Mouse (Mus musculus): ENCODE results near the gene Pi4k2a.

The Pi4k2a gene

DNA sequence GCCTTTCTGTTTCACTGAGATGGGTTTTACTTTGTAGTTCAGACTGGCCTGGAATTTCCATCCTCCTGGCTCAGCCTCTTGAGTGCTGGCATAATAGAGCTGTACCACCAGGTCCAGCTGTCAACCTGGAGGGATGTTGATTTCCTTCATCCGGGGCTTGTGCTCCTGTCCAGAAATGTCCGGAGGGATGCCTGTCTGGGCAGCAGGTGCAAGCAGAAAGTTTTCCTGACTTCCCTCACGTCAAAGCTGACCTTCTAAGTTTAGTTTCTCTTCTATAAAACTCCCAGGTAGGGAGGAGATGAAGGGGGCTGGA is 40.0 kb downstream of the Pi4k2a start:
- in situ Hi-C loops (cut with MboI, MseI), result no loop called here

DNA sequence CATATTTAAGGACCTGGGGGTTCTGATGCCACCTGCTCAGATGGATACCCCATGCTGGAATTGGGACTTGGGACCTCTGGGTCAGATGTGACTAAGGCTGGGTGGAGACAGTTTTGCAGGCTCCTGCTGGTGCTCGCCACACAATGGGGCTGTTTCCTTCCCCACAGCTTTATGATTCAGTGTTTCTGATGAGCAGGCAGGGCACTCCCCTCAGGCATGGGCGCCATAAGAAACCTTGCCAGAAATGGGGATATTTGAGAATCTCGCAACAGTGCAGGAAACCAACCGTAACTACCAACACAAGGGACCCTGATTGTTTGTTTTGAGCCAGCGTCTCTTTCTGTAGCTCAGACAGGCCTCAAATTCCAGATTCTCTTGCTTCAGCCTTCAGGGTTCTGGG is 40.8 kb downstream of the Pi4k2a start:
- in situ Hi-C loops (cut with MboI, MseI), result no loop called here

- in situ Hi-C loops (cut with MboI, MseI), result no loop called here
Observed at GRCm38 (mm10) chr19:42135070-42135469, 44.8 kb downstream of the Pi4k2a start.

- in situ Hi-C loops (cut with MboI, MseI), result no loop called here
Observed at GRCm38 (mm10) chr19:42136126-42136525, 45.9 kb downstream of the Pi4k2a start.

DNA sequence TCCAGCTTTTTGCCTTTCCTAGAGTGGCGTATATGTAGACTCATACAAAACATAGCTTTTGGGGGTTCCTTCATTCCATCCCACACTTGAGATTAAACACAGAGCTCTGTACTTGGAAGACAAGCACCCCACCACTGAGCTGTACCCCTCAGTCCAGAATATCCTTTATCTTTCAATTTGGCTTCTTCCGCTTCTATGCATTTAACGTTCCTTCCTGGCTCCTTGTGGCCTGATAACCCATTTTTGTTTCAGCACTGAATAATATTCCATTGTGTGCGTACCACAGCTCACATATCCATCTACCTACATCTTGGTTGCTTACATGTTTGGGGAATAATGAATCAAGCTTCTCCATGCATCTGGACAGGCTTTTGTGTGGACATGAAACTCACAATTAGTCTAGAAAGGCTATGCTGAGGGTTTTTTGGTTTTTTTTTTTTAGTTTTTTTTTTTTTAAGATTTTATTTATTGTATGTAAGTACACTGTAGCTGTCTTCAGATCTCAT is 47.0 kb downstream of the Pi4k2a start:
- in situ Hi-C loops (cut with MboI, MseI), result no loop called here

- in situ Hi-C loops (cut with MboI, MseI), result no loop called here
Observed at GRCm38 (mm10) chr19:42138517-42139285, 48.4 kb downstream of the Pi4k2a start.

DNA sequence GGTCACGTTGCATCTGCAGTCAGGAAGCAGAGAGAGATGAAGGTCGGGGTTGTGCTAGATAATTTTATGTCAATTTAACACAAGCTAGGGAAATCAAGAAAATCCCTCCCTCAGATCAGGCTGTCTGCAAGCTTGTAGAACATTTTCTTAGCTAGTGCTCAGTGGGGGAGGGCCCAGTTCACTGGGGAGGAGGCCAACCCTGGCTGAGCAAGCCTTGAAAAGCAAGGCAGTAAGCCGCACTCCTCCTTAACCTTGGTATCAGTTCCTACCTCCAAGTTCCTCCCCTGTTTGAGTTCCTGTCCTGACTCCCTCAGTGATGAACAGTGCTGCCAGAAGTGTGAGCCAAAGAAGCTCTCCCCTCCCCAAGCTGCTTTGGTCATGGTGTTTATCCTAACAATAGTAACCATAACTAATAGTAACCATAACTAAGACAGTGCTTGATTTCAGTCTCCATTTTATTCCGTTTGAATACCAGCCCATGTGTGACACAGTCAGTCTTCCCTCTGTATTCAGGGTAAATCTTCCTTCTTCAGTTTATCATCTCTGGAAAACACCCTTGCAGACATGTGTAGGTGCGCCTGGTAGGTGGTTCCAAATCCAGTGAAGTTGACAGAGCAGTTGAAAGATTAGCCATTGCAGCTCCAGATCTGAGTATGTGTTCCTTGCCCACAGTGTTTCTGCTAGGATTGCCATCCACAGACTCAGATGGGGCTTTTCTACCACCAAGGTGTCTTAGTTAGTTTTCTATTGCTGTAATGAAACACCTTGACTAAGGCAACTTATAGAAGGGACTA is 49.7 kb downstream of the Pi4k2a start:
- in situ Hi-C loops (cut with MboI, MseI), result no loop called here

DNA sequence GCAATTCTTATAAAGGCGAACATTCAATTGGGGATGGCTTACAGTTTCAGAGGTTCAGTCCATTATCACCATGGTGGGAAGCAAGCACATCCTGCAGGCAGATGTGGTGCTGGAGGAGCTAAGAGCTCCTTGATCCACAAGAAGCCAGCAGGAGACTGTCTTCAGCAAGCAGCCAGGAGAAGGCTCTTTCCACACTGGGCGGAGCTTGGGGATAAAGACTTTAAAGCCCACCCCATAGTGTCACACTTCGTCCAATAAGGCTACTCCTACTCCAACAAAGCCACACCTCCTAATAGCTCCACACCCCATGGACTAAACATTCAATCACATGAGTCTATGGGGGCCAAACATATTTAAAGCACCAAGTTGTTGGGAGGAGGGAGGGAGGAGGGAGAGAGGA is 51.7 kb downstream of the Pi4k2a start:
- in situ Hi-C loops (cut with MboI, MseI), result no loop called here

DNA sequence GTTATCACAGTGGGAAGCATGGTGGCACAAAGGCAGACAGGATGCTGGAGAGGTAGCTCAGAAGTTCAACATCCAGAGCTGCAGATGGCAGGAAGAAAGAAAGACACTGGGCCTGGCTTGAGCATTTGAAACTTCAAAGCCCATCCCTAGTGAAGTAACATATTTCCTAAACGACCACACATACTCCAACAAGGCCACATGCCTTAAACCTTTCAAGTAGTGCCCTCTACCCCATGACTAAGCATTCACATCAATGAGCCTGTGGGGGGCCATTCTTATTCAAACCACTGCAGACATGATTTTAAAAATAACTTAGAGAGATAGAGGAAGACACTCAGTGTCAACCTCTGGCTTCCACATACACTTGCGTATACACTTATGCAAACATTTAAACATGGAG is 52.5 kb downstream of the Pi4k2a start:
- in situ Hi-C loops (cut with MboI, MseI), result no loop called here

- in situ Hi-C loops (cut with MboI, MseI), result no loop called here
Observed at GRCm38 (mm10) chr19:42144067-42144466, 53.8 kb downstream of the Pi4k2a start.

- in situ Hi-C loops (cut with MboI, MseI), result loop anchor here (5.0 kb wide), 1 partner anchor 57 kb away; the partner anchor contains the start of gene Morn4
Observed at GRCm38 (mm10) chr19:42144541-42145167, 54.4 kb downstream of the Pi4k2a start.

DNA sequence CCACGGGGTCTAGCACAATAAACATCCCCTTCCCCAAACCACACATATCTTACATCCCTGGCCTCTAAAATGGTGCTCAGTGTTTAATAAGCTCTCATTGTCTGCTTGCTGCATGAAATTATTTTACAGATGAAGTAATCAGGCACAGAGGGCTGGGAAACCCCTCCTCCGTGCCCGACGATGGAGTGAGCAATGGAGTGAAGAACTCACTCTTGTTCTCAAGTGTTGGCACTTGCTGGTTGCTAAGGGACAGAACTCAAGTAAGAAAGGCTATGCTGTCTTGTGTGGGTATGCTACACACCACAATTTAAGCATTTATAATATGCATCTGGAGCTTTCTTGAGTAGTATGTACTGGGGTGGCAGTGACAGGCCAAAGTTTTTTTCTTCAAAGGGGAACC is 54.9 kb downstream of the Pi4k2a start:
- in situ Hi-C loops (cut with MboI, MseI), result loop anchor here (5.0 kb wide), 1 partner anchor 58 kb away; the partner anchor contains the start of gene Morn4

DNA sequence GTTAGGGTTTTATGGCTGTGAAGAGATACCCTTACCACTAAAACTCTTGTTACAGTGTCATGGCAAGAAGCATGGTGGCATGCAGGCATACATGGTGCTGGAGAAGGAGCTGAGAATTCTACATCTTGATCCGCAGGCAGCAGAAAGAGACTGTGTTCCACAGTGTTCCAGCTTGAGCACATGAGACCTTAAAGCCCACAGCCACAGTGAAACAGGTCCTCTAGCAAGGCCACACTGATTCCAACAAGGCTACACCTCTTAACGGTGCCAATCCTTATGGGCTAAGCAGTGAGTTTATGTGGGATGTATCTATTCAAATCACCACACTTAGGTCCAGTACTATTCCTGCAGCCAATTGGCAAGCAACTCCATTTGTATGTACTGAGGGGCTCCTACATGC is 55.5 kb downstream of the Pi4k2a start:
- in situ Hi-C loops (cut with MboI, MseI), result loop anchor here (5.0 kb wide), 1 partner anchor 58 kb away; the partner anchor contains the start of gene Morn4

DNA sequence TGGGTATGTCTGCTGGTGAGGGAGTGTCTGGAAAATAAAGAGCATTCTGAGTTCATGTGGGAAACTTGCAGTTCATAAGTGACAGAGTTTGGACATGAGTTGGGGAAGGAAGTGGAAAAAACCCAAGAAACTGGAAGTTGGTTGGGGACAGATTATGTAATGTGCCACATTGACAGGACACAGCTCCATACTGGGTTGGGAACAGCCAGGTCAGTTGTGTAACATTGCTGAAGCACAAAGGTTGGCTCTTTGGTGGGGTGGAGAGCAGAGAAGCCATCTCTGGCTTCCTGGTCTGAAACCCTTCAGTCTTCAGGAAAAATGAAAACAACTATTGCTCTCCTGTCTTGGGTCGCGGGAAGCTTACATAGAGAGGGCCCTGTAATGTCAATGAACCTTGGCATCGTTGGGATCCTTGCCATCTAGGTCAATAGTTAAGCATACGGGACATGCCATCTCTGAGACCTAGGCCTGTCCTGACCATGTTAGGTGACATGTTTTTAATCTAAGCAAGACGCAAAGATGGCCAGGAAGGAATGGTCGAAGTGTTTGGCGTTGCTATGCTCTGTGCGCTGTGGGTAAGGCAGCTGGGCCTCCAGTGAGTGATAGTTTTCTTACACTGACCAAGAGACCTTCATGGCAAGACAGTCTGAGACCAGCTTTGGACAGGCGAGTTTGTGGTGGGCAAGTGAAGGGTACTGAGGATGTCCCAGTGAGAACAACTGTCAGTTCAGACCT is 56.2 kb downstream of the Pi4k2a start:
- in situ Hi-C loops (cut with MboI, MseI), result loop anchor here (5.0 kb wide), 1 partner anchor 59 kb away; the partner anchor contains the start of gene Morn4

- in situ Hi-C loops (cut with MboI, MseI), result loop anchor here (5.0 kb wide), 1 partner anchor 60 kb away; the partner anchor contains the start of gene Morn4
Observed at GRCm38 (mm10) chr19:42147170-42147768, 57.0 kb downstream of the Pi4k2a start, which contains the start of gene Marveld1. Marveld1 (plus strand) TSS chr19:42147400.

- in situ Hi-C loops (cut with MboI, MseI), result loop anchor here (5.0 kb wide), 1 partner anchor 61 kb away; the partner anchor contains the start of gene Morn4
Observed at GRCm38 (mm10) chr19:42147769-42148568, 57.7 kb downstream of the Pi4k2a start.

DNA sequence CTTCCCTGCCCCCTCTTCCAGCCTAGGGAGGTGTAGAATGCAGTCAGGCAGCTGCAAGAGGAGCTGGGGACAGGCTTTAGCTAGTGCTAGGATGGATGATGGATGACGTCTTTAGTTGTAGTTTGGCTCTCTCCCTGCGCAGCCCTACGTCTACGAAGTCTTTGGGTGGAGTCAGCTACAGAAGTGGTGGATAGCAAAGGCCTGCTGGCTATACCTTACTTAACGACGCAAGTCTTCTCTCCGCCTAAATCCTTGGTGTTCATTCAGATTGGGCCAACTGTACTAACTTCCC is 58.2 kb downstream of the Pi4k2a start:
- in situ Hi-C loops (cut with MboI, MseI), result loop anchor here (5.0 kb wide), 1 partner anchor 61 kb away; the partner anchor contains the start of gene Morn4

DNA sequence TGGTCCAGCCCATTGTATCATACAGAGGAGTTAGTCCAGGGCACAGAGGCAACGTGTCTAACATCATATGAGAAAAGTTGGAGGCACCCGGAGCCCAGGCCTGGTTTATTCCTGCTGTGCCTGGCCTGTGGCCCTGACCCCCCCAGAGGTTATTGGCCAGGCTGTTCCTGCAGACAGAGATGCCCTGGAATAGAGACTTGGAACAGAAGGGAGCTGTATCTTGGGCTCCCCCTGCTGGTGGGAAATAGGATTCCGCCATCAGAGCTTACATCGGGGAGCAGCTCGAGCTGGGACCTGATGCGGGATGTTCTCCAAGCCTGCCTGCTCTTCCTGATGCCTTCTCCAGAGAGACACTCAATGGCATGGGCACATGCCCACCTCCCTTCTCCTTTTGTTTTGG is 61.7 kb downstream of the Pi4k2a start:
- in situ Hi-C loops (cut with MboI, MseI), result loop anchor here (5.0 kb wide), 1 partner anchor 120 kb away; no protein-coding TSS in a partner anchor

DNA sequence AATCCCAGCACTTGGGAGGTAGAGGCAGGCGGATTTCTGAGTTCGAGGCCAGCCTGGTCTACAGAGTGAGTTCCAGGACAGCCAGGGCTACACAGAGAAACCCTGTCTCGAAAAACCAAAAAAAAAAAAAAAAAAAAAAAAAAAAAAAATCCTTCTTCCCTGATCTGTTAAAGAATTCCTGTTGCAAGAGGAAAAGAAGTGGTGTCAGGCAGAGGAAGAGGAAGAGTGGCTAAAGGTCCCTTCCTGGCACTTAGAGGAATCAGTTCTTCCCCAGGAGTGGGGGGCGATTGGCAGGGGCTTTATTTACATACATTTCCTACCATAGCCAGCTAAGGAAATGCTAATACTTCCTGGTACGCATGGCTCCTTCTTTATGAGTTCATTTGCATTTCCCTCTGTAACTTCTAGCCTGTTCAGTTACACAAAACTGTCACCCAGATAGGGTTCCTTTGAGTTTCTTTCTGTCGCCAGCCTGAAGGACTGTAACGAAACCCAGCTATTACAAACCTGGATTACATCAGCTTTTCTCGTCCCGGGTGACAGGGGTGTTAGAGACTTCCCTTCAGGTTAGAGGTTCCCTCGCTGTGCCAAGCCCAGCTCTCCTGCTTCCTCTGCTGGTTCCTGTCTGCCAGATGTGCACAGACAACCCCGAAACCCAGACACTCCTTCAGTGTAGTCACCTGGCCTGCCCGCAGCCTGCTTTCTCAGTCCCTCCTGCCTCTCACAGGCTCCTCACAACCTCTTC is 67.4 kb downstream of the Pi4k2a start:
- in situ Hi-C loops (cut with MboI, MseI), result no loop called here

Data from T-helper 1 cell (primary cell).